Mouse (Mus musculus): ENCODE measurements at regions not wholly inside any gene's neighbourhood (a gene's known extent, or its start where the extent isn't known, plus 50 kb on each side); places are given as distances from the start of the nearest gene placed in this dataset.
A peak's percentile ranks its signal among the peaks of the same experiment; 100 is the strongest.

DNA sequence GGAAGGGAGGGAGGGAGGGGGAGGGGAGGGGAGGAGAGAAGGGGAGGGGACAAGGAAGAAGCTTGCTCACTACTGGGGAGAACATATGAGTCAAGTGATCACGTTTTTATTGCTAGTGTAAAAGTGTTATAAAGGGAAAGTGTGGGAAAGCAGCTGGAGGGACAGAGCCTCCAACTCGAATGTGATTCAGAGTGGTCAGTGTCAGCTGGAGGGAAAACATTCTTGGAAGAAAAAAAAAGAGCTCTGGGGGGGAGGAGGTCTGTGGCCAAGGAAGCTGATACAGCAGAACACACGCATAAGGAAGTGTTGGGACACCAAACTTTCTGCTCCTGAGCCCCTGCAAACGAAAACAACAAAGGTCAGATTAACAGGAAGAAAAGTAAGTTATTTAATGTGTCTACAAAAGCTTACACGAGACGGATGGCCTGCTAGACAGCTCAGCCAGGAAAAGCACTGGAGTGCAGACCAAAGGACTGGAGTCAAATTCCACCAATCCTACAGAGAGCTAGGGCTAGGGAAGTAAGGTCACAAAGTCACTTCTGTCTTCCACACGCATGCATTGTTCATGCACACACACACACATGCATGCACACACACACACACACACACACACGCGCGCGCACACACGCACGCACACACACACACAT lies 85.1 kb upstream of the Epcam start:
- TF ChIP-seq EP300 (IDR thresholded peaks at IDR 0.05) (no peak), CTCF (IDR thresholded peaks at IDR 0.05) (no peak)
- Histone ChIP-seq H3K4me3 (ENCODE audit: low read depth, low read length) (no peak overlapping the region), H3K4me1 (ENCODE audit: insufficient read depth, low read depth, low read length) (no peaks in the 10 kb centered on the region), H3K9me3 (ENCODE audit: low read length) (no peaks in the 10 kb centered on the region), H3K4me2 (replicated peaks; ENCODE audit: low read depth, low read length) (no peak overlapping the region), H3K27me3 (replicated peaks; ENCODE audit: insufficient read depth, low read length) (no peaks in the 10 kb centered on the region), H3K27ac (ENCODE audit: low read length) (no peak overlapping the region), H3K9ac (replicated peaks; ENCODE audit: low read depth) (no peak overlapping the region), H3K36me3 (ENCODE audit: insufficient read depth, low read length) (no peaks in the 10 kb centered on the region)
- ATAC-seq (peak; percentile 59), DNase-seq (ENCODE audit: low spot score) (peak; percentile 56)
- WGBS, result 50% methylated on average over 13 of the region's 13 CpGs

DNA sequence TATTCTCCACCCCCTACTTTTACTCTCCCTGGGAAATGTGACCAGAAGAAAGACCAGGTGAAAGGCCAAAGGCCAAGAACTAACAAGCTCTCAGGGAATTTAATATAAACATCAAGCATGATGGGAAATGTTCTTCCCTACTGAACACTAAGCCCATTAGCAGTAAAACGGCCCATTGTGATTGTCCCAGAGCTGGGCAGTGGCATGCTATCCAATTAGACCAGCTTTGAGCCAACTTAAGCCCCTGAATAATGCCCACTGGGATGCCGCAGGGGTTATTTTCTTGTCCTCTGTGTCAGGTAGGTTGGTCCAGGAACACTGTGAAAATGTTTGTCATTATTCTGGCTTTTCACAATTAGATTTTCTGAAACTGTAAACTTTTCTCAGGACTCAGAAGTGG lies 81.2 kb upstream of the Epcam start:
- Histone ChIP-seq H3K36me3 (ENCODE audit: insufficient read depth, low read length) (no peaks in the 10 kb centered on the region), H3K27ac (ENCODE audit: low read length) (no peak overlapping the region), H3K4me2 (replicated peaks; ENCODE audit: low read depth, low read length) (no peak overlapping the region), H3K27me3 (replicated peaks; ENCODE audit: insufficient read depth, low read length) (no peaks in the 10 kb centered on the region), H3K4me3 (ENCODE audit: low read depth, low read length) (no peak overlapping the region), H3K9me3 (ENCODE audit: low read length) (no peaks in the 10 kb centered on the region), H3K9ac (replicated peaks; ENCODE audit: low read depth) (no peak overlapping the region), H3K4me1 (ENCODE audit: insufficient read depth, low read depth, low read length) (no peaks in the 10 kb centered on the region)
- DNase-seq (ENCODE audit: low spot score) (no peak), ATAC-seq (no peak)
- TF ChIP-seq EP300 (IDR thresholded peaks at IDR 0.05) (no peak), CTCF (IDR thresholded peaks at IDR 0.05) (no peak)
- 55% methylated on average over 2 of the region's 2 CpGs for WGBS

DNA sequence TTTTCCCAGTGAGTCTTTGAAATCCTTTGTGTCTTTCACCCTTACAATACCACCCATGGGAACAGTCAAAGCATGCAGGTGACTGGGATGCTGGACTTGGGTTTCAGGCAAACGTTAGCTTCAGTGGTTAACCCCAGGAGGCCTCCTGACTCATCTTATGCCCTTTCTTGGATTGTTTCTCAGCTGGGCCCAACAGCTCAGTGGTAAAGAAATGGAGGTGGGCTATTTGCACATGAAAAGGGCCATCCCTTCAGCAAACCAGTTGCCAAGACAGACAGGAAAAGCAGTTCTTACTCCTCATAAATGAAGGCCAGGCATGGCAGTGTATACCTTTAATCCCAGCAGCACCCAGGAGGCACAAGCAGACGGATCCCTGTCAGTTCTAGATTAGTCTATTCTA lies 77.4 kb upstream of the Epcam start:
- TF ChIP-seq EP300 (IDR thresholded peaks at IDR 0.05), result no peak
- no peak for TF ChIP-seq CTCF (IDR thresholded peaks at IDR 0.05)
- WGBS, result 53% methylated on average over 2 of the region's 2 CpGs
- Histone ChIP-seq H3K4me1 (ENCODE audit: insufficient read depth, low read depth, low read length) (no peaks in the 10 kb centered on the region), H3K4me2 (replicated peaks; ENCODE audit: low read depth, low read length) (no peak overlapping the region), H3K9ac (replicated peaks; ENCODE audit: low read depth) (no peak overlapping the region), H3K27ac (ENCODE audit: low read length) (no peak overlapping the region), H3K27me3 (replicated peaks; ENCODE audit: insufficient read depth, low read length) (no peaks in the 10 kb centered on the region), H3K4me3 (ENCODE audit: low read depth, low read length) (no peak overlapping the region), H3K9me3 (ENCODE audit: low read length) (no peaks in the 10 kb centered on the region), H3K36me3 (ENCODE audit: insufficient read depth, low read length) (no peaks in the 10 kb centered on the region)
- ATAC-seq (no peak), DNase-seq (ENCODE audit: low spot score) (no peak)

GRCm38 (mm10) chr17:87559641-87560040 lies 76.1 kb upstream of the Epcam start:
- TF ChIP-seq CTCF (IDR thresholded peaks at IDR 0.05) (no peak), EP300 (IDR thresholded peaks at IDR 0.05) (no peak)
- Histone ChIP-seq H3K4me2 (replicated peaks; ENCODE audit: low read depth, low read length) (no peak overlapping the region), H3K9me3 (ENCODE audit: low read length) (no peaks in the 10 kb centered on the region), H3K36me3 (ENCODE audit: insufficient read depth, low read length) (no peaks in the 10 kb centered on the region), H3K4me1 (ENCODE audit: insufficient read depth, low read depth, low read length) (no peaks in the 10 kb centered on the region), H3K4me3 (ENCODE audit: low read depth, low read length) (no peak overlapping the region), H3K27me3 (replicated peaks; ENCODE audit: insufficient read depth, low read length) (no peaks in the 10 kb centered on the region), H3K9ac (replicated peaks; ENCODE audit: low read depth) (no peak overlapping the region), H3K27ac (ENCODE audit: low read length) (no peak overlapping the region)
- 85% methylated on average over 10 of the region's 10 CpGs for WGBS
- ATAC-seq (no peak), DNase-seq (ENCODE audit: low spot score) (no peak)

DNA sequence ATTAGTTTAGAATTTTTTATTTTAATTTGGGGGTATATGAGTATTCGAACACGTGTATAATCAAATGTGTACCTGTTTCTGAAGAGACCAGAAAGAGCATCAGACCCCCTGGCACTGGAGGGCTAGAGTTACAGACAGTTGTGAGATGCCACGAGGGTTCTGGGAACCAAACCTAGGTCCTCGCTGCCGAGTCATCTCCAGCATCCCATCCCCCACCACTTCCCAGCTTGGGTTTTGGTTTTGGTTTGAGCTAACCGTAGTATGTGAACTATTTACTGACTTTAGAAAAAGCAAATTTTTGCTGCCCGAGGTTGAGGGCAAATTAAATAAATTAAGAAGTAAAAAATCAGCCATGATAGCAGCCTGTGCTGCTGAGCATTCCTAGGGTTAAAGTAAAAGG lies 74.9 kb upstream of the Epcam start:
- Histone ChIP-seq H3K9ac (replicated peaks; ENCODE audit: low read depth) (no peak overlapping the region), H3K4me2 (replicated peaks; ENCODE audit: low read depth, low read length) (no peak overlapping the region), H3K4me1 (ENCODE audit: insufficient read depth, low read depth, low read length) (no peaks in the 10 kb centered on the region), H3K9me3 (ENCODE audit: low read length) (no peaks in the 10 kb centered on the region), H3K4me3 (ENCODE audit: low read depth, low read length) (no peak overlapping the region), H3K36me3 (ENCODE audit: insufficient read depth, low read length) (no peaks in the 10 kb centered on the region), H3K27ac (ENCODE audit: low read length) (no peak overlapping the region), H3K27me3 (replicated peaks; ENCODE audit: insufficient read depth, low read length) (no peaks in the 10 kb centered on the region)
- no peak for ATAC-seq
- no peak for DNase-seq (ENCODE audit: low spot score)
- no peak for TF ChIP-seq CTCF (IDR thresholded peaks at IDR 0.05)
- TF ChIP-seq EP300 (IDR thresholded peaks at IDR 0.05), result no peak
- WGBS, result 70% methylated on average over 7 of the region's 7 CpGs

DNA sequence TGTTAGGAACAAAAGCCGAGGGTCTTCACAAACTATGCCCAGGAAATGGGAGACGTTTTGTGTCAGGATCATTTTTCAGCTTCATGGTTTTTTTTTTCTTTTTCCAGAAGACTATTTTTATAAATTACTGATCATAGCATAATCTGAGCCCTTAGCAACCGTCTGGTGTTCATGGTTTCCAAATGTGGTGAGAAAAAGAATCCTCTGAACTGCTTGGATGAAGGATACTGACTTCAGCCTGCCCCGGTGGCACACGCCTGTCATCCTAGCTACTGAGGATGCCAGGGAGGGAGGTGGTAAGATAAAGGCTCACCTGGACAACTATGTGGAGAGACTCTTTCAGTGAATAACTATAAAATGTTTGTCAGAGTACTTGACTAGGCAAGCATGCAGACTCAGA lies 72.4 kb upstream of the Epcam start:
- ATAC-seq, result no peak
- 49% methylated on average over 5 of the region's 5 CpGs for WGBS
- Histone ChIP-seq H3K27ac (ENCODE audit: low read length) (no peak overlapping the region), H3K4me3 (ENCODE audit: low read depth, low read length) (no peak overlapping the region), H3K9ac (replicated peaks; ENCODE audit: low read depth) (no peak overlapping the region), H3K4me1 (ENCODE audit: insufficient read depth, low read depth, low read length) (no peaks in the 10 kb centered on the region), H3K36me3 (ENCODE audit: insufficient read depth, low read length) (no peaks in the 10 kb centered on the region), H3K9me3 (ENCODE audit: low read length) (no peaks in the 10 kb centered on the region), H3K4me2 (replicated peaks; ENCODE audit: low read depth, low read length) (no peak overlapping the region), H3K27me3 (replicated peaks; ENCODE audit: insufficient read depth, low read length) (no peaks in the 10 kb centered on the region)
- no peak for TF ChIP-seq CTCF (IDR thresholded peaks at IDR 0.05)
- no peak for TF ChIP-seq EP300 (IDR thresholded peaks at IDR 0.05)
- DNase-seq (ENCODE audit: low spot score), result no peak

DNA sequence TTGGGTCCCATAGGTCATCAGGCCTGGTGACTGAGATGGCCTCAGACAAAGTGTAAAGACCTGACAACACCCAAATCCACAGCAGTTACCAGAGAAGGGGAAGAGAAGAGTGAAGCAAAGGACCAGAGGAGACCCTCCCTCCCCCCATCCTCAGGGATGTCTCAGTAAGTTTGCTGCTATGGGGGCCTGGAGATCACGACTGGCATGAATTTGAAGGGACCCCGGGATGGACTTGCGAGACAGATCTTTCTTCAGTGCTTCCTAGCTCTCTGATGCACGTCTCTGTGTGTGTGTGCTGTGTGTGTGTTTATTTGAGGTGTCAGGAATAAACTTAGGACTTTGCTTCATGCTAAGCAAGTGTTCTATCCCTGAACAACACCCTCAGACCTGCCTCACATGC lies 70.1 kb upstream of the Epcam start:
- 76% methylated on average over 4 of the region's 4 CpGs for WGBS
- no peak for DNase-seq (ENCODE audit: low spot score)
- TF ChIP-seq CTCF (IDR thresholded peaks at IDR 0.05) (no peak), EP300 (IDR thresholded peaks at IDR 0.05) (no peak)
- H3K4me2 ChIP-seq (replicated peaks; ENCODE audit: low read depth, low read length), result no peak overlapping the region
- H3K27ac ChIP-seq (ENCODE audit: low read length), result no peak overlapping the region
- no peak overlapping the region for H3K9ac ChIP-seq (replicated peaks; ENCODE audit: low read depth)
- H3K4me1 ChIP-seq (ENCODE audit: insufficient read depth, low read depth, low read length), result no peaks in the 10 kb centered on the region
- no peaks in the 10 kb centered on the region for H3K9me3 ChIP-seq (ENCODE audit: low read length)
- ATAC-seq, result no peak
- no peaks in the 10 kb centered on the region for H3K27me3 ChIP-seq (replicated peaks; ENCODE audit: insufficient read depth, low read length)
- H3K36me3 ChIP-seq (ENCODE audit: insufficient read depth, low read length), result no peaks in the 10 kb centered on the region
- no peak overlapping the region for H3K4me3 ChIP-seq (ENCODE audit: low read depth, low read length)
